Mouse (Mus musculus) liver, adult 2 months (tissue): ENCODE data around the gene Cacna1g.

ENCODE experiments used
- CTCF ChIP-seq: fragments of 200-500 bp; IDR thresholded peaks from 2 replicates; pipeline ENCODE4 v1.5.1; 2011; ENCODE audit warnings: low read depth, low read length, control low read depth
- POLR2A ChIP-seq: fragments of 200-500 bp; IDR thresholded peaks from 2 replicates; pipeline ENCODE4 v1.6.1; 2011; ENCODE audit warnings: low read length, control low read depth; ENCODE audit not compliant: insufficient read depth; ENCODE audit errors: extremely low read depth

DNA sequence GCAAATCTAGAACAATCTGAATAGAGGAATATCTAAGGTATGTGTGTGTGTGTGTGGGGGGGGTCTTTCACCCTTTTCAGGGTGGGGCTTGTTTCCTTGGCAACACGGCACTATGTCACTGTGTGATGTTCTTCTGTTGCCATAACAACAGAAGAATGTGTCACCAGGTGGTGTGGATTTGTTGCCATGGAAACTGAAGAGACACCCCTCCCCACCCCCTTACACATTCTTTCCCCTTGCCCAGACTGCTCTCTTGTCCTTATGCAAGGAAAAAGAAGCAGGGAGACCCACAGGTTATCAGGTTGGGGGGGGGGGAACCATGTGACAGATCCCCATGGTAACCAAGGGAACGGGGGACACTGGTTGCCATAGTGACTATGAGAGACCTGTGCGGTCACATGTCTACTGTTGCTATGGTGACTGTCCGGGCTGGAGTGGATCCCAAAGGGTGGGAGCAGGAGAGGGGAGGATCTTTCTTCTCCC lies 5.4 kb downstream of the Cacna1g start:
- TF ChIP-seq CTCF (no peak), POLR2A (no peak)
